Mouse (Mus musculus): ENCODE data around the gene Zfp316. TPM values are rescaled to one million over a fixed set of nuclear protein-coding genes. Genes with fewer than 3 reads are reported as not detected.
A peak's percentile ranks its signal among the peaks of the same experiment; 100 is the strongest.

The Zfp316 gene
- total and polyA plus RNA-seq, 2 experiments from 2014 or later, result 7.5 to 29.8 TPM

DNA sequence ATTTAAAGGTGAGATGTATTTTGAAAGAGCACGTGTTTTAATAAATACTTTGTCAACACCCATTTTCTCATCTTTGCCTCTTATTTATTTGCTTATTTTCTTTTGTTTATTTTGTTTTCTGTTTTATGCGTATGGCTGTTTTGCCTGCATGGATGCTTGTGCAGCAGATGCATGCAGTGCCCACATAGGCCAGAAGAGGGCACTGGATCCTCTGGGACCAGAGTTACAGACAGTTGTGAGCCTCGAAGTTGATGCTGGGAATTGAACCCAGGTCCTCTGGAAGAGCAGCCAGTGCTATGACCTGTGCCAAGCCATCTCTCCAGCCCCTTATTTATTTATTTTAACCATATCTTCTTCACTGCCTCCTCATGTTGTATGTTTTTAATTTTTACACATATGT lies 64.8 kb downstream of the Zfp316 start:
- Histone ChIP-seq H3K27ac (ENCODE audit: low read depth, low read length) (no peak overlapping the region), H3K9ac (no peak overlapping the region), H3K36me3 (ENCODE audit: insufficient read depth) (no peaks in the 10 kb centered on the region), H3K4me2 (ENCODE audit: low read depth) (no peak overlapping the region), H3K4me1 (ENCODE audit: insufficient read depth) (no peaks in the 10 kb centered on the region), H3K9me3 (ENCODE audit: low read length) (no peaks in the 10 kb centered on the region), H3K27me3 (ENCODE audit: insufficient read depth, low read length) (no peaks in the 10 kb centered on the region), H3K4me3 (ENCODE audit: low read depth, low read length) (no peak overlapping the region)
- ATAC-seq, result no peak
- TF ChIP-seq CTCF (IDR thresholded peaks at IDR 0.05; ENCODE audit: low read depth), result 0 out of 2 replicates have a peak, but pooled peaks have one; percentile 7
- no peak for DNase-seq
- 77% methylated on average over 3 of the region's 3 CpGs for WGBS

Other genes starting within 250 kb of the Zfp316 start
- gene Rnf216, start 157.0 kb downstream of the Zfp316 start, total RNA-seq (2014; rRNA removed), result 35.2 and 41.0 TPM in 2 replicates
- gene Rnf216, start 157.0 kb downstream of the Zfp316 start, polyA plus RNA-seq (2015; fragmentation: Nextera tagmentation; extraction: Ambion mirVana), result 25.9 and 29.3 TPM in 2 replicates
- not detected in 2 replicates for gene Olfr718-ps1, start 122.4 kb downstream of the Zfp316 start, total RNA-seq (2014; rRNA removed)
- gene Olfr718-ps1, start 122.4 kb downstream of the Zfp316 start, polyA plus RNA-seq (2015; fragmentation: Nextera tagmentation; extraction: Ambion mirVana), result not detected in 2 replicates
- gene Rbak, start 89.2 kb downstream of the Zfp316 start, total RNA-seq (2014; rRNA removed), result 19.9 and 22.6 TPM in 2 replicates
- gene Rbak, start 89.2 kb downstream of the Zfp316 start, polyA plus RNA-seq (2015; fragmentation: Nextera tagmentation; extraction: Ambion mirVana), result 7.5 and 9.7 TPM in 2 replicates
- gene Spdye4b, start 89.0 kb downstream of the Zfp316 start, total RNA-seq (2014; rRNA removed), result 0.62 TPM in 1 of 2 replicates, not detected in the other
- not detected in 2 replicates for gene Spdye4b, start 89.0 kb downstream of the Zfp316 start, polyA plus RNA-seq (2015; fragmentation: Nextera tagmentation; extraction: Ambion mirVana)
- gene Spdye4a, start 43.1 kb downstream of the Zfp316 start, total RNA-seq (2014; rRNA removed), result not detected in 2 replicates
- gene Spdye4a, start 43.1 kb downstream of the Zfp316 start, polyA plus RNA-seq (2015; fragmentation: Nextera tagmentation; extraction: Ambion mirVana), result not detected in 2 replicates
- 35.2 and 37.1 TPM in 2 replicates for gene Zfp12, start 34.9 kb downstream of the Zfp316 start, total RNA-seq (2014; rRNA removed)
- 11.9 and 14.0 TPM in 2 replicates for gene Zfp12, start 34.9 kb downstream of the Zfp316 start, polyA plus RNA-seq (2015; fragmentation: Nextera tagmentation; extraction: Ambion mirVana)
- 9.8 and 16.5 TPM in 2 replicates for gene Zfp853, start 23.6 kb upstream of the Zfp316 start, total RNA-seq (2014; rRNA removed)
- 0.18 and 0.23 TPM in 2 replicates for gene Zfp853, start 23.6 kb upstream of the Zfp316 start, polyA plus RNA-seq (2015; fragmentation: Nextera tagmentation; extraction: Ambion mirVana)
- 40.9 and 44.7 TPM in 2 replicates for gene E130309D02Rik, start 45.3 kb upstream of the Zfp316 start, total RNA-seq (2014; rRNA removed)
- 27.7 and 29.2 TPM in 2 replicates for gene E130309D02Rik, start 45.3 kb upstream of the Zfp316 start, polyA plus RNA-seq (2015; fragmentation: Nextera tagmentation; extraction: Ambion mirVana)
- gene Zdhhc4, start 59.2 kb upstream of the Zfp316 start, total RNA-seq (2014; rRNA removed), result 45.1 and 62.6 TPM in 2 replicates
- 94.0 and 97.3 TPM in 2 replicates for gene Zdhhc4, start 59.2 kb upstream of the Zfp316 start, polyA plus RNA-seq (2015; fragmentation: Nextera tagmentation; extraction: Ambion mirVana)
- 1.8 TPM in 2 replicates for gene Grid2ip, start 87.3 kb upstream of the Zfp316 start, total RNA-seq (2014; rRNA removed)
- 0.52 and 0.88 TPM in 2 replicates for gene Grid2ip, start 87.3 kb upstream of the Zfp316 start, polyA plus RNA-seq (2015; fragmentation: Nextera tagmentation; extraction: Ambion mirVana)
- gene Kdelr2, start 133.8 kb upstream of the Zfp316 start, total RNA-seq (2014; rRNA removed), result 80.5 and 80.9 TPM in 2 replicates
- gene Kdelr2, start 133.8 kb upstream of the Zfp316 start, polyA plus RNA-seq (2015; fragmentation: Nextera tagmentation; extraction: Ambion mirVana), result 121 and 125 TPM in 2 replicates
- gene Daglb, start 194.6 kb upstream of the Zfp316 start, total RNA-seq (2014; rRNA removed), result 16.5 and 21.3 TPM in 2 replicates
- gene Daglb, start 194.6 kb upstream of the Zfp316 start, polyA plus RNA-seq (2015; fragmentation: Nextera tagmentation; extraction: Ambion mirVana), result 14.8 and 19.4 TPM in 2 replicates

Measured in forebrain, postnatal 0 days (tissue).